Mouse (Mus musculus): ENCODE data around the gene Mllt6.

Mllt6 gene

GRCm38 (mm10) chr11:97669268-97669667, 6.1 kb downstream of the Mllt6 start:
- DNase-seq (ENCODE audit: low read depth) = no peak

GRCm38 (mm10) chr11:97669829-97670228, 6.6 kb downstream of the Mllt6 start:
- no peak for DNase-seq (ENCODE audit: low read depth)

- no peak for DNase-seq (ENCODE audit: low read depth)
These were observed 7.3 kb downstream of the Mllt6 start for GRCm38 (mm10) chr11:97670234-97671176.

- no peak for DNase-seq (ENCODE audit: low read depth)
These were observed 7.9 kb downstream of the Mllt6 start for GRCm38 (mm10) chr11:97671177-97671527.

DNA sequence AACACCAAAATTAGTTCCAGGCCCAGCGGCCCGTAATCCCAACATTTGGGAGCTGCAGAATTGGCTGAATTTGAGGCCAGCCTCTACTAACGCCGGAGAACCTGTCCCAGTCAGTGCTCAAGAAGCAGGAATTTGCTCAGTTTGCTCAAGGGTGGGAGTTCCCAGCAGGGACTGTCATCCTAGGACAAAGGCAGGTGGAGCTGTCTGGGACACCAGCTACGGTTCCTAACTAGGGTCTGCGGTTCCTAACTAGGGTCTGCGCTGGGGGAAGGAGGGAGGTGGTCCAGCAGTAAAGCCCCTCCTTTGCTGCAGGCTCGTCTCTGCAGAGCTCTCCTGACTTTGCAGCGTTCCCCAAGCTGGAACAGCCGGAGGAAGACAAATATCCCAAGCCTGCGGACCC, 9.9 kb downstream of the Mllt6 start:
- DNase-seq (ENCODE audit: low read depth) = no peak

DNA sequence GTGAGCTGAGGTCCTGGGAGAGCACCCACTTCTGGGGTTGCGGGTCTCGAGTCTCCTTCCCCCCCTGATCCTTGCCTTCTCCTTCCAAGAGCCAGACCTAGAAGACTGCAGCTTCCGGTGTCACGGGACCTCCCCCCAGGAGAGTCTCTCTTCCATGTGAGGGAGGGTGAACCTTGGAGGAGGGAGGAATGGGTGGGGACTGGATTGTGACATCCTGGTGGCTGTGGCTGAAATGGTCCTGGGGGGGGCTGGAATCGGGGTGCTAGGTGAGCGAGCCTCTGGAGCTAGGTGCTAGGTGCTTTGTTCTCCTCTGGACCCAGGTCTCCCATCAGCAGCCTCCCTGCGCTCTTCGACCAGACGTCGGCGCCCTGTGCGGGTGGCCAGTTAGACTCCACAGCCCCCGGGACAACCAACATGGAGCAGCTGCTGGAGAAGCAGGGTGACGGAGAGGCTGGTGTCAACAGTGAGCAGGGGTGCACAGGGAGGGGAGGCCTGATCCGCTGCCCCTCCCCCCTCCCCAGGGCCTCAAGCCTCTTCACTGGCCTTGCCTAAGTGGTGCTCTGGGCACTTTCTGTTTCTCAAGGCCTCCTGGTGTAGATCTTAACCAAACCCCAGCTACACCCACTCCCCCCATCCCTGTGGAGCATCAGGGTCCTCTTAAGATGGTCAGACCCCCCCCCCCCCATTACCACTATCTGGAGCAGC, 13.0 kb downstream of the Mllt6 start:
- DNase-seq (ENCODE audit: low read depth) = no peak

DNA sequence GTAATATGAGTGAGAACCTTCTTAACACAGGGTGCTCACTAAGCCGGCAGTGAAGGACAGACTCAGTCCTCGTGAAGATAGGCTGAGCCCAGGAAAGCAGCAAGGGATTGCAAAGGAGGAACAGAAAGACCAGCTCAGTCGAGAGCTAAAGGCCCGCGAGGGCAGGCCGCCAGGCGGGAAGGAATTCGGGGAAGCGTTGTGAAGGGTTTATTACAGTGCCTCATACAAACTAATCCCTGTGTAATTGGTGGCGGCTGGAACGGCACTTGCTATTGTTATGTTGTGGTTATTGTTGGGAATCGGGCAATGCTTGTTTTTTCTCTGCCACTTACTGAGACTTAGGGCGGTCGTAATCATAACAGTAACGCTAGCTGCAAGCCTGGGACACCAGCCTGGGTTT, 14.2 kb downstream of the Mllt6 start:
- DNase-seq (ENCODE audit: low read depth) = no peak

- DNase-seq (ENCODE audit: low read depth) = no peak
These were observed 14.6 kb downstream of the Mllt6 start for GRCm38 (mm10) chr11:97677842-97678241.

- DNase-seq (ENCODE audit: low read depth) = no peak
These were observed 15.1 kb downstream of the Mllt6 start for GRCm38 (mm10) chr11:97678301-97678700.

DNA sequence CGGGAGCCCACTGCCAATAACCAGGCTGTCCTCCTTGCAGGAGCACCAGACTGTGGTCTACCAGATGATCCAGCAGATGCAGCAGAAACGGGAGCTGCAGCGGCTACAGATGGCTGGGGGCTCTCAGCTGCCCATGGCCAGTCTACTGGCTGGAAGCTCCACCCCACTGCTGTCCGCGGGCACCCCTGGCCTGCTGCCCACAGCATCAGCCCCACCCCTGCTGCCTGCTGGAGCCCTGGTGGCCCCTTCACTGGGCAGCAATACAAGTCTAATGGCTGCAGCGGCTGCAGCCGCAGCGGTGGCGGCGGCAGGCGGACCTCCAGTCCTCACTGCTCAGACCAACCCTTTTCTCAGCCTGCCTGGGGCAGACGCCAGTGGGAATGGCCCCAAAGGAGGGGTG, 17.2 kb downstream of the Mllt6 start:
- DNase-seq (ENCODE audit: low read depth) = no peak

GRCm38 (mm10) chr11:97682504-97683055, 19.4 kb downstream of the Mllt6 start:
- DNase-seq (ENCODE audit: low read depth) = no peak

GRCm38 (mm10) chr11:97684063-97684680, 21.0 kb downstream of the Mllt6 start:
- DNase-seq (ENCODE audit: low read depth) = peak; percentile 52

GRCm38 (mm10) chr11:97684766-97685165, 21.6 kb downstream of the Mllt6 start:
- no peak for DNase-seq (ENCODE audit: low read depth)

DNA sequence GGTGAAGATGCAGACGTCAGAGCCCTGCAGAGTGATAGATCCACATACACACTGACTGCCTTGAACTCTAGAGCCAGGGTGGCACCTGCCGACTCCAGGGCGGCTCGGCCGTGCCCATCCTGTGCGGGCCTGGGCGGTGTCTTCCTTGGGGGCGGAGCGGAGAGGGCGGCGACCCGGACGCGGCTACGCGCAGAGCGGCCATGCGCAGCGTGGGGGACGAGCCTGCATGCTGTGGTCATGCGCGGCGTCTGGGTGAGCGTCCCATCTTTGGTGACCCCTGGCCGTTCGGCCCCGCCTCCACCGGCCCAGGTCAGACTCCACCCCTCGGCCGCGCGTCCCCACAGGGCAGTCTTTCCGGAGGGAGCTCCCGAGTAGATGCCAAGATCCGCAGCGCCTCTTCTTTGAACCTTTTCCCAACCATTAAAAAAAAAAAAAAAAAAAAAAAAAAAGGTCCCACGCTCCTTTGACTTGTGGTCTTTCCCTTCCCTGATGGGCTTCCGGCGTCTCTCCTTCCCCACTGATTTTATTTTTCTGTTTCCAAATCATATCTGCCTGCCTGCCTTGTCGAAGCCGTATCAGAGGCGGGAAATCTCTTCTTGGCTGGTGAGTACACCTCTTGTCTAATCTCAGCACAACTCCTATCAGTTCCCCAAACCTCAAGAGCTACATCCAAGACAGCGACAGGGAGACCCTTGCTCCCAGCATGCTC, 22.6 kb downstream of the Mllt6 start, which contains the start of gene Cisd3:
Gene Cisd3 (plus strand): TSS at position 214 of the 709 bp plus-strand sequence.
- peak; percentile 85 for DNase-seq (ENCODE audit: low read depth)

DNA sequence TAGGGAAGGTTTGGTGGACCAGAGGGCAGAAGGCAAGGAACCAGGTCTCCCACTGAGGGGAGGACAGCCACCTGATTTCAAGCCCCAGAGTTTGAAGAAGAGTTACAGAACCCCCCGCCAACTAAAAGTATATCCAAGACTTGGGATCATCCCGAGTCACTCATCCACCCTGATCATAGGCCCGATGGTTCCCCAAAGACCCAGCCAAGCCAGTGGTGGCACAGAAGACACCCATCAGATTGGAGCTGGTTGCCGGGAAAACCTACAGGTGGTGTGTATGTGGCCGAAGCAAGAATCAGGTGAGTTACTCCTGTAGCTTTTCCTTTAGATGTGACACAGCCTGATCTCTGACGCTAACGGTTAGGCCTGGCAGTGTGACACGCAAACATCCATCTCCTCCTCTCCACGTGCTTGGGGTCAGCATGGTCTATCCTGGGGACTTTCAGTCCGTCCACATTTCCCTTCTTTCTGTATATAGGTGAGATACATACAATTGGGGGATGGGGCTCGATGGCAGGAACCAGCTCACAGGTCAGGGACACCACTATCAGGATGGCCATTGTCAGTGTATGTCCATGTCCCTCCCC, 23.2 kb downstream of the Mllt6 start:
- DNase-seq (ENCODE audit: low read depth) = no peak

GRCm38 (mm10) chr11:97687061-97687460, 23.8 kb downstream of the Mllt6 start:
- DNase-seq (ENCODE audit: low read depth) = no peak

DNA sequence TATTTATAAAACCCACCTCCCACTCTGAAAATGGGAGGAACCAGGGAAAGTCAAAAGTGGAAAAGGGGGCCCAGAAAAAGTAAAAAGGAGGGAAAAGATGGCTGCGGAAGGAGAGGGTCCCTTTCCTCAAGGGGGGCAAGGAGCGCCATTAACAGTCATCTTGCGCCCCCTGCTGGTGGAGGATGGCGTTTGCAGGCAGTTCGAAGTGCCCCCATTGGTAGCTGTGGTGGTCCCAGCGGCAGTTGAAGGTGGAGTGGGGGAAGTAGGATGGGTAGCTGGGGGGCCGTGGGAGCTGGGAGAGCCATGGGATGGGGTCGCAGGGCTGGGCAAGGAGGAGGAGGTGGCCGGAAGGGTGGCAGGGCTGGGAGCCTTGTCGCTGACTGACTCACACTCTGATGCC, 26.6 kb downstream of the Mllt6 start:
- peak; percentile 42 for DNase-seq (ENCODE audit: low read depth)

GRCm38 (mm10) chr11:97694435-97694834, 31.2 kb downstream of the Mllt6 start:
- no peak for DNase-seq (ENCODE audit: low read depth)

DNA sequence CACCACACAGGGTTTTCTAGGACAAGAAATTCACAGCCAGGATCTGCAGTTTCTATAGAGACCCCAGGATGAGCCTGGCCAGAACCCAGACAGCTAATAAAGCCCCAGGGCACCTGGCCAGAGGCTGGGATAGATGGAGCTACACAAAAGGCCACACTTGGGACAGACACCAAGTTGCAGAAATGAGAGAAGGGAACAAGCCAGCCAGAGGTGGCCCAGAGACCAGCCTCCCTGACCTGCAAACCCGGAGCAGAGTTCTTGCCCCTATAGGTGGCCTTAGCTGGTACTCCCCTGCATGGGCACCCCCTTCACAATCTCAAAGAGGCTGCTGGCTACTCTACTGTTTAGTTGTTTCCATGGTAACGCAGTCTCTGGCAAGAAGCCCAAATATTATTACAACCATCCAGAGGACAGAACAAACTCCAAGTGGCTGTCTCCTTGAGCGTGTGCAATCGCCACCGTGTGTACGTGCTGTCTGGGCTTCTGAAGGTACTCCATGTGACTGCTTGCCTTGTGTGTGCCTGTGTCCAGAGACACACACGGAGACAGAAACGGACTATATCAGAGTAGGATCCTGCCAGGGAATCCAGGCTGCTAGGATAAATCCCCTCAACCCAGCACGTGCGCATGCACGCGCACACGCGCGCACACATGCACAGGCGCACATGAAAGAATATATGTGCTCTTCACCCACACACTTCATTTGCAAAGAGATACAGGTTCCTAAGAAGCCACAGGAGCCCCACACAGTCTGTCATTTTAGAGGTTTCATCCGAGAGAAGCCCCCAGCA, 31.9 kb downstream of the Mllt6 start:
- DNase-seq (ENCODE audit: low read depth) = no peak

- no peak for DNase-seq (ENCODE audit: low read depth)
These were observed 32.6 kb downstream of the Mllt6 start for GRCm38 (mm10) chr11:97695712-97696401.

All from 416B (cell line).